Mouse (Mus musculus) large intestine, adult 2 months (tissue): ENCODE data around the gene Cbfa2t3. TPM values are rescaled to one million over a fixed set of nuclear protein-coding genes. Genes with fewer than 3 reads are reported as not detected.

ENCODE experiments used
- DNase-seq: peaks from one replicate; pipeline ENCODE4 v3.0.0-alpha.2; 2012; ENCODE audit warnings: low read depth, low spot score
- WGBS: fragments of 180-500 bp; shearing (Covaris S2); methylation state at CpG from one replicate; pipeline ENCODE4 v1.1.7; 2018; 5-methylcytosine and 5-hydroxymethylcytosine counted together
- polyA plus RNA-seq: library from polyadenylated mRNA; depleted of rRNA; stranded (reverse); fragments of >200 nt; gene quantifications from 2 replicates; pipeline ENCODE4 v1.2.3, GENCODE M21; 2012

The Cbfa2t3 gene
- polyA plus RNA-seq, 1 experiment: 5.7 TPM

DNA sequence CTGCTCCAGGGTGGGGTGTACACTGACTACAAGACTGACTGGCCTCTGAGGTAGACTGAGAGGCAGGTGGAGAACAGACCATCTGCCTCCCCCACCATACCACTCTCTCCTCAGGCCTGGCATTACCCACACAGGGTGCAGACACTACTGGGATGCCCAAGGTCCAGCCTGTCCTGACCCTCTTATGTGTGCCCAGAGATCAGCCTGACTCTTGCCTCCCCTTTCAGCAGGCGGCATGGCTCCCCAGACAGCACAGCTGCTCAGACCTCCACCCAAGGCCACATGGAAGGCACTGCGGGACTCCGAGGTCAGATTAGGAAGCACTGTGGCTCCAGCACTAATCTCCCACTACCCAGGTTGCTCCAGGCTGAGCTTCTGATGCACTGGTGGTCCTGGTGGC, 28.2 kb downstream of the Cbfa2t3 start:
- DNase-seq: no peak
- WGBS: 76% methylated on average over 3 of the region's 3 CpGs

GRCm38 (mm10) chr8:122670001-122670400, 28.9 kb downstream of the Cbfa2t3 start:
- 29% methylated on average over 11 of the region's 11 CpGs for WGBS
- no peak for DNase-seq

DNA sequence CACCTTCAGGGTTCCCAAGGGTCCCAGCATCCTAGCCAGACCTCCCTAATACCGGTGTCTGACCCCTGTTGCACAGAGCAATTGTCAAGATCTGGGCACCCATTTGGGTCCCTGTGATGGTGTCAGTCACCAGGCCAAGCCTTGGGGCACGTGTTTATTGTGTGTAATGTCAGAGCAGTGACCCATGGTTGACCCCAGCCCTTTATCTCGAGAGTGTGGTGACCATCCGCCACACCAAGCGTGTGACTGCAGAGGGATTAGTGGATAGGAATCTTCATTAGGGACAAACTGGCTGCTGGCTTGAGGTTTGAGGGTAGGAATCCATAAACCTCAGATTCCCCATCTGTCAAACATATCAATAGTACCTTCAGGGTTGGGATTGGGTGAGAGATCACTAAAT, 29.5 kb downstream of the Cbfa2t3 start:
- WGBS: 59% methylated on average over 5 of the region's 5 CpGs
- no peak for DNase-seq

DNA sequence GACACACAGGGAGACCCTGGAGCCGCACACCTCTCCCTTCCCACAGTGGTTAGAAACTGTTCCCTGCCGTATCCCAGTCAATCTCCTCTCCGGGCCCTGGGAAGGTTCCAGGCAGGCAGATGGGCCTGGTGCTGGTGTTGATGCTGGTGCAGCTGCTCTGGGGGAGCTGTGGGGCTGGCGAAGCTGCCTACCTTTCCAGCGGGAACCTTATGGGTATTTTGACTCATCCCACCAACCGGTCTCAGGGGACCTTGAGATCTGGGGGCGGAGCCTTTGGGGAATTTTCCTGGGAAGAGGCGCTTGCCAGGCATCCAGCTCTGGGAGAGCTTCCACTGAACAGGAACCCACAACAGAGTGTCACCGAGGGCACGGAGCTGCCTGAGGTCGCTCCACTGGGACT, 31.1 kb downstream of the Cbfa2t3 start:
- WGBS: 73% methylated on average over 11 of the region's 11 CpGs

DNA sequence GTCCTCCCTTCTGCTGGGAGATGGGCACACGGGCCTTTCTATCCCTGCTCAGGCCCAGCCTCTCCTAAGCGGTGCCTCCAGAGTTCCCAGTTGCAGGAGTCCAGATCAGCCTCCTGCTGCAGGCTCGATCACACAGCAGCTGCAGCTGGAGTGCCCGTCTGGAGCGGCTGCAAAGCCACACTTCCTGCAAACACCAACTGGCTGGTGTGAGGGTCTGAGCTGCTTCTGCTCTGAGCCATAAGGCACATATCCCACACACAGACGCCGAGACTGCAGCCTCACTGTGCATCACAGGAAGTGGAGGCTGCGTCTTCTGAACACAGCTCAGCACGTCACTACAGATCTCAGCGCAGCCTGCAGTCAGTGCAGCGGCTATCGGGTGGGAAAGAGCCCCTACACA, 32.1 kb downstream of the Cbfa2t3 start:
- WGBS: 60% methylated on average over 12 of the region's 12 CpGs
- no peak for DNase-seq

More for the DNA sequence above, 31.1 kb downstream of the Cbfa2t3 start:
- DNase-seq: no peak

DNA sequence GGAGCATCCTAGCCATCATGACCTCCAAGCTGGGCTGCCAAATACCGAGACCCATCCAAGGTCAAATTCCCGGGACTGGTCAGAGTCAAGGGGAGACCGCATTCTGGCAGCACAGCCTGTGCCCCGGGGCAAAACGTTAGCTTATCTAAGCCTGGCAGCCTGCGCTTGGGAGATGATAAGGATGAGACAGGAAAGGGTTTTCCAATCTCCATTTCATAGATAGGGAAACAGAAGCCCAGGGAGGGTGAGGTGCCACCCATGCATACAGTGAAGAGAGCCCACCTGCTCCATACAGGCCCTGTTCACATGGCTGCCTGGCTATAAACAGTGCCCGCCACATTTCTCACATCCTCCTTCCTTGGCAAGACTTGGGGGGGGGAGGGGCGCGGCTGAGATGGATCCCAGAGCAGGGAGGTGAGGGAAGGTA, 32.6 kb downstream of the Cbfa2t3 start:
- 34% methylated on average over 9 of the region's 9 CpGs for WGBS
- DNase-seq: no peak

DNA sequence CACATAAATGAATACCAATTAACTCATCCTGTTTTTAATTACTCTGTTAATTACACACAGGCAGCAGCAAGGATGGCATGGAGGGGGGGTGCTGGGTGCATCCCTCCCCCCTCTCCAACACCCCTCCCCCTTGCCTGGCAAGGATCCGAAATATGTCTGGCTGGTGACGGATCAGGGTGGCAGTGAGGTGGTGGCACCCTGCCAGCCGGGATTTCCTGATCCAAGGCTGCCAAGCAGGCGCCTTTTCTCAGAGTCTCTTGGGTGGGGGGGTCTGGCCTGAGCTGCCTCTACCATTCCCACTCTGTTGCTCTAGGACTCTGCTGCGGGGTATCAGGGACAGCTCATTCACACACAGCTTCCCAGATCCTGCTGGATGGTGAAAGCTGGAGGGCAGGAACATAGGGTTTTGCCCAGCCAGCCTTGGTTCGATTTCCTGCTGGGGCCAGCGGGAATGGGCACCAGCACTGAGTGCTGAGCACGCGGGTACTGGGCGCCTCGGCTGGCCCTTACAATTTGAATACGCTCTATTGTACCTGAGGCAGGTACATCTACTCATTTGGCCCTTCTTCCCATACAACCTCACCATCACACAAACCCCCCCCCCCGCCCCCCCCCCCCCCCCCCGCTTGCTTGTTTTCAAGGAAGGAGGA, 33.1 kb downstream of the Cbfa2t3 start:
- no peak for DNase-seq
- WGBS: 34% methylated on average over 14 of the region's 14 CpGs

GRCm38 (mm10) chr8:122665221-122665620, 33.7 kb downstream of the Cbfa2t3 start:
- WGBS: 46% methylated on average over 8 of the region's 8 CpGs
- DNase-seq: no peak

GRCm38 (mm10) chr8:122663670-122664069, 35.2 kb downstream of the Cbfa2t3 start:
- no peak for DNase-seq
- WGBS: 57% methylated on average over 5 of the region's 5 CpGs

GRCm38 (mm10) chr8:122663106-122663505, 35.8 kb downstream of the Cbfa2t3 start:
- WGBS: 53% methylated on average over 3 of the region's 3 CpGs

GRCm38 (mm10) chr8:122661894-122662293, 37.0 kb downstream of the Cbfa2t3 start:
- DNase-seq: no peak
- WGBS: 82% methylated on average over 2 of the region's 2 CpGs

More at GRCm38 (mm10) chr8:122663106-122663505, 35.8 kb downstream of the Cbfa2t3 start:
- DNase-seq: no peak

DNA sequence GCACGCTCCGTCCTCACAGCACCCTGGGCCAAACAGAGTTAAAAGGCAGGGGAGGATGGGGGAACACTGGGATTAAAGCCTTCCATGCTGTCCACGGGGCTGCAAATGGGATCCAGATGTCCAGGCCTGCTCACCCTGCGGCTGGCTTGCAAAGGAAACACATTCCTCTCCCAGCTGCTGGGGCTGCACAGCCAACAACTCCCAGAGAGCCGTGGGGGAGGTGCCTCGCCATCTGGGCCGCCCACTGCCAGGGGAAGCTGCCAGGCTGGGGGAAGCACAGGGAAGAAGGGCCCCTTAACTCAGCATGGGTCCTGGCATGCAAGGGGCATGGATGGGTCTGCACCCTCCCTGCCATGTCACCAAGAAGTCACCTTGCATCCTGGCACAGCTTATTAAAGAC, 37.8 kb downstream of the Cbfa2t3 start:
- DNase-seq: no peak
- 39% methylated on average over 7 of the region's 7 CpGs for WGBS

- no peak for DNase-seq
- WGBS: 67% methylated on average over 2 of the region's 2 CpGs
These were observed 38.9 kb downstream of the Cbfa2t3 start for GRCm38 (mm10) chr8:122660022-122660421.

- DNase-seq: no peak
- 71% methylated on average over 9 of the region's 9 CpGs for WGBS
These were observed 40.1 kb downstream of the Cbfa2t3 start for GRCm38 (mm10) chr8:122658807-122659160.

DNA sequence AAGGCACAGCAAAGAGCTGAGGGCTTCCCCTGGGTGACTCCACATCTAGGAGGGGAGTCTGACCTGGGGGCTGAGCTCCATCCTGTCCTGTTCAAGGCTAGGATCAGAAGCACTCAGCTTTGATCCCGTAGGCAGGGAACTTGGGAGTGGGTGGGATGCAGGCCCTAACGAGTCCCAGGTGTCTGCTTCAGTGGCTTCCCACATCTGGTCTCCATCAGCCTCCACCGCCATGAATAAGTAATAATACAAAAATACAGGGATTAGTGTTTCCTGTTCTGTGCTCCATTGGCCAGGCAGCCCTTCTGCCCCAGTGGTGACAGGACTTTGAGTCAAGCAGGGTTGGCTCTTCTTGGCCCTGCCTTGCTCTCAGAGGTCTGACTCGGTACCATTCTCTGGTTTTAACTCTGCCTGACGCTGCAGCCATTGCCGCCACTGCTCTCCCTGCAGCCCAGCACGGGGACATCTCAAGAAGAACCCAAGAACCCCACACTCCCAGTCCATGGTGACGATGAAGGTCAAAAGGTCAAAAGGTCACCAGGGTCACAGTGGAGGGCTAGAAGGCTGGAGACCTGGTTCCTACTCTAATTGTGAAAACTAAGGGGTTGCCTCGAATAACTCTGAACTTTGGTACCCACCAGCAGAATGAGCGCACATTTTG, 40.6 kb downstream of the Cbfa2t3 start:
- DNase-seq: no peak
- 71% methylated on average over 10 of the region's 10 CpGs for WGBS

GRCm38 (mm10) chr8:122656056-122656999, 42.6 kb downstream of the Cbfa2t3 start:
- no peak for DNase-seq
- WGBS: 58% methylated on average over 13 of the region's 13 CpGs

GRCm38 (mm10) chr8:122654768-122655167, 44.1 kb downstream of the Cbfa2t3 start:
- 62% methylated on average over 7 of the region's 7 CpGs for WGBS
- no peak for DNase-seq

DNA sequence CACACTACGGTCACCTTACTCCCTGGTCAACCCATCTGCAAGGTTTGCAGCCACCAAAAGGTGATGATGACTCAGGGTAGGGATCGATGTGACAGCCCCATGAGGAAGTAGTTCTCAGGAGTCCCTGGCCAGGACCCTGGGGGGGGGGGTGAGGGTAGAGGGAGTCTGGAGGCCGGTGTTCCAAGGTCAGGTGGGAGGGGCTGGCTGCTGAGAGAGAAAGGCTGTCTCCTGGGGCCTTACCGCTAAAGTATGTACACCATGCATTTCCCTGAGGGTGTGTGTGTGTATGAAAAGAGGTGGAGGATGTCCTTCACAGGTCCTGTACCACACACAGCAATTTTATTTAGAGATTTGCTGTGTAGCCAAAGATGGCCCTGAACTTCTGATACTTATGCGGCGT, 46.3 kb downstream of the Cbfa2t3 start:
- no peak for DNase-seq
- 38% methylated on average over 6 of the region's 6 CpGs for WGBS

DNA sequence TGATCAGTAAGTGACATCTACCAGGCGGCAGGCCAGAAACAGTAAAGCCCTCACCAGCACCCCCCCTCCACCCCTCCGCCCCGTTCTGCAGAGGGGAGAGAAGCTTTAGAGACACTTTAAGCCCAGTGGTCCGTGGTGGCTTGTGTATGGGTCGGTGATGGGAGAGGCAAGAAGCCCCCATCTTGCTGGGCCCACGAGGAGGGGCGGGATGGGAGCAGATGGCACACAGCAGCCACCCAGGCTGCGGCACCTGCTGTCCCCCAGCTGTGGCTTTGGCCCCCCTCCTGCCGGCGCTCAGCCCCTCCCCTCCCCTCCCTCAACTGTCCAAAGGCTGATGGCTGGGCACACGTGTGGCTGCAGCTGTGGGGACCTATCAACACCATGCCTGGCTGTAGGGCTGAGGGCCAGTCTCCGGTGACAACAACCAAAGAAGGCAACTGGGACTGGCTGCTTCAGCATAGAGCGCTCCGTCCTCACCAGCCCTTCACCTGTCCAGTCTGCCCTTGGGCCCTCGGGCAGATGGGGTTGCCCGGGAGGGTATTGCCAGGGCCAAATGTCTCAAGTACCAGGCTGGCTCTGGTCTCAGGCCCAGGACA, 47.5 kb downstream of the Cbfa2t3 start:
- WGBS: 82% methylated on average over 16 of the region's 16 CpGs
- no peak for DNase-seq
